Mouse (Mus musculus) forebrain, embryonic 16.5 days (tissue): ENCODE data around the gene Wdr61. TPM values are rescaled to one million over a fixed set of nuclear protein-coding genes. Genes with fewer than 3 reads are reported as not detected.

Source experiments
- ATAC-seq: fragments of 200-750 bp; cut with Nextera tagmentation; 2 replicates; pipeline ENCODE4 v1.8.0; 2017; ENCODE audit warnings: mild to moderate bottlenecking, moderate library complexity
- H3K27ac ChIP-seq: fragments of 300-500 bp; sonication (generic); 2 replicates; pipeline ENCODE4 v1.5.1; 2014; ENCODE audit warnings: low read length, control low read depth
- H3K27me3 ChIP-seq: fragments of 300-500 bp; sonication (generic); replicated peaks from 2 replicates; pipeline ENCODE4 v1.6.1; 2014; ENCODE audit warnings: low read length; ENCODE audit not compliant: control insufficient read depth, insufficient read depth
- H3K36me3 ChIP-seq: fragments of 300-500 bp; sonication (generic); 2 replicates; pipeline ENCODE4 v1.6.1; 2014; ENCODE audit not compliant: control insufficient read depth, insufficient read depth
- H3K4me1 ChIP-seq: fragments of 300-500 bp; sonication (generic); replicated peaks from 2 replicates; pipeline ENCODE4 v1.6.1; 2014; ENCODE audit warnings: low read length; ENCODE audit not compliant: control insufficient read depth, insufficient read depth
- H3K4me2 ChIP-seq: fragments of 300-500 bp; sonication (generic); 2 replicates; pipeline ENCODE4 v1.6.1; 2014; ENCODE audit warnings: mild to moderate bottlenecking, low read length, control low read depth
- H3K4me3 ChIP-seq: fragments of 300-500 bp; sonication (generic); replicated peaks from 2 replicates; pipeline ENCODE4 v1.5.1; 2014; ENCODE audit warnings: mild to moderate bottlenecking, low read length, control low read depth
- H3K9ac ChIP-seq: fragments of 300-500 bp; sonication (generic); replicated peaks from 2 replicates; pipeline ENCODE4 v1.6.1; 2014; ENCODE audit warnings: low read depth, low read length, control low read depth
- H3K9me3 ChIP-seq: fragments of 300-500 bp; sonication (generic); 2 replicates; pipeline ENCODE4 v1.6.1; 2016; ENCODE audit warnings: low read length; ENCODE audit not compliant: control insufficient read depth
- WGBS: fragments of 180-500 bp; shearing (Covaris S2); extraction: QIAGEN DNeasy Blood & Tissue Kit; methylation state at CpG from one replicate; pipeline ENCODE4 v1.1.7; 2014; 5-methylcytosine and 5-hydroxymethylcytosine counted together
- polyA plus RNA-seq: library from polyadenylated mRNA; unstranded; fragments of >200 nt; fragmentation: Nextera tagmentation; extraction: Ambion mirVana; gene quantifications from 2 replicates; pipeline ENCODE4 v1.2.1, GENCODE M21; 2015

Gene Wdr61
- polyA plus RNA-seq, 1 experiment from 2014 or later = 115 TPM

DNA sequence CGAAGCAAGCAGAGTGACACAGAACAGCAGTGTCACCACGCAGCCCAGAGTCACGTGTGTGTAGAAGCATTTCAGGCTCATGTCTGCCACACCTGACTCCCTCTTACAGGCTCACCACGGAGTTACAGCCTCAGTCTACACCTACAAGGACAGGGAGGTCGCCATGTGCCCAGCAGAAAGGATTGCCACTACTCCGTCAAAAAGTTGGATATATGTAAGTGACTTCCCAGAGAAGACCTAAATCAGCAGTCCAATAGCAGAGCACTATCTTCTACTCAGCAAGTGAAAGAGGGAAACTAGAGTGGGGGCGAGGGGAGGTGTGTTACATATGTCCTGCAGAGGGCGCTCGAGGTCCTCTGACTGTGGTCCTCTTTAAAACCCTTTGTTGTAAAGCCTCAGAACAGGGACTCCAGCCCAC is 2.0 kb upstream of the Wdr61 start:
- 19% methylated on average over 9 of the region's 9 CpGs for WGBS
- no peak for ATAC-seq
- H3K4me3 ChIP-seq = no peak overlapping the region
- H3K36me3 ChIP-seq = no peaks in the 10 kb centered on the region
- H3K4me1 ChIP-seq = peaks cover 17% of the 10 kb centered on the region
- no peaks in the 10 kb centered on the region for H3K9me3 ChIP-seq
- H3K27ac ChIP-seq = no peak overlapping the region
- H3K9ac ChIP-seq = no peak overlapping the region
- H3K4me2 ChIP-seq = no peak overlapping the region
- H3K27me3 ChIP-seq = no peaks in the 10 kb centered on the region

DNA sequence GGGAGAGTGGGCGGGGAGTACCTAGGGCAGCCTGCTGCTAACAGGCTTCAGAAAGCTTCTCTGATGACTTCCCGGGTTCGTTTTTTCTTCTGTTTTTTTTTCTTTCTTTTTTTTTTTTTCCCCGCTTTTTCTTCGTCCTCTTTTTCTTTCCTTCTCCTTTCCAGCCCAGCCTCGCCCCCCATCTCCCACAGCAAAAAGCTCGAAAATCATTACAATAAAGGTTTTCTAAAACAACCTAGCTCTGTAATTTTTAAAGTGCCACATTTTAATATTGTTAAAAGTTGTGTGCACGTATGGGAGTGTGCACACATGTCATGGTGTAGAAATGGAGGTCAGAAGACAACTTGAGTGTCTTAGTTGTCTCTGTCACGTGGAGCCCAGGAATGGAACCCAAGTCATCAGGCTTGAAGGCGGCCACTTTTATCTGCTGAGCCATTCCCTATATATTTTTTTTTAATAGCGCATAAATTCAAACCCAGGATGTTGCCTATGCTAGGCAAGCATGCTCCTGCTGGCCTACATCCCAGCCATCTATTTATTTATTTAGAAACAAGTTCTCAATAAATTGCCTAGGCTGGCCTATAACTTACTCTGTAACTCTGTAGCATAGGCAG is 427 bp upstream of the Wdr61 start:
- H3K4me1 ChIP-seq = peaks cover 15% of the 10 kb centered on the region
- H3K9ac ChIP-seq = peak overlapping the region; percentile 59
- peak overlapping the region; percentile 65 for H3K4me2 ChIP-seq
- ATAC-seq = no peak
- WGBS = 21% methylated on average over 11 of the region's 11 CpGs
- peak overlapping the region; percentile 57 for H3K4me3 ChIP-seq
- H3K27ac ChIP-seq = no peak overlapping the region
- H3K36me3 ChIP-seq = no peaks in the 10 kb centered on the region
- no peaks in the 10 kb centered on the region for H3K9me3 ChIP-seq
- H3K27me3 ChIP-seq = no peaks in the 10 kb centered on the region

DNA sequence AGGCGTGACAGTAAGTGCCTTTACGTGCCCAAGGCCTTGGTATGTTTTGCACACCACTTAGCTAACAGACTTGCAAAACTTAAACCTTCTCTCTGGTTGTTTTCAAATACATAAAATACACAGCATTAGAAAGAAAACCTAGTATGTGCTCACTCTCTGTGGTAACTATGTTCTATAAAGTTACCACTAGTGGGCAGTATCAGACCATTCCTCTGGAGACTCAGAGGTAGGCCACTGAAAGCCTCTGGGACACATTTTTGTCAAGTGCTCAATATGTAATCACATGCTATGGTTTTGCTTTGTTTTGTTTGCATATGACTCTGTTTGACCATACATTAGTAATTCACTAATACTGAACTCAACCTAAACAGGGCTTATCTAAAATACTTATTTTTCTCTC is 2.2 kb downstream of the Wdr61 start:
- Histone ChIP-seq H3K9ac (no peak overlapping the region), H3K27me3 (no peaks in the 10 kb centered on the region), H3K27ac (no peak overlapping the region), H3K4me3 (no peak overlapping the region), H3K4me2 (no peak overlapping the region), H3K4me1 (peaks cover 15% of the 10 kb centered on the region), H3K9me3 (no peaks in the 10 kb centered on the region), H3K36me3 (peaks cover 8% of the 10 kb centered on the region)
- no peak for ATAC-seq
- 90% methylated on average over 2 of the region's 2 CpGs for WGBS

DNA sequence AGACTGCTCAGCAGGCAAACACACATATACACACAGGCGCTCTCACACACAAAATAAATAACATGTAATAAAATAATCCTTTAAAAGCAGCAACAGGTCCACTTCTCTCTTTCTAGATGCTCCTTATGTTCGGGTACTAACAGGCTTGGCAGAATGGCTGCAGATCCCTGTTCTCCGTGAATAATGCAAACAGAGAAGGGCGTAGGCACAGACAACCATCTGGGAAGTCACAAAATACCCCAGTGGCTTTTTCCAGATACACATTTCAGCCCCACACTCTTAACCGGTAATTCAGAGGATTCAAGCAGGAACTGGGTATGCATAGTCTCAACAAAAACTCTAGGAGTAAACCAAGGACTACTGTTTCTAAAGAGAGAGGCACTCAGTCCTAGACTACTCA is 8.0 kb downstream of the Wdr61 start:
- Histone ChIP-seq H3K4me2 (no peak overlapping the region), H3K36me3 (peaks cover 19% of the 10 kb centered on the region), H3K9ac (no peak overlapping the region), H3K27ac (no peak overlapping the region), H3K27me3 (no peaks in the 10 kb centered on the region), H3K9me3 (no peaks in the 10 kb centered on the region), H3K4me3 (no peak overlapping the region), H3K4me1 (no peaks in the 10 kb centered on the region)
- no peak for ATAC-seq
- WGBS = 83% methylated on average over 5 of the region's 5 CpGs

DNA sequence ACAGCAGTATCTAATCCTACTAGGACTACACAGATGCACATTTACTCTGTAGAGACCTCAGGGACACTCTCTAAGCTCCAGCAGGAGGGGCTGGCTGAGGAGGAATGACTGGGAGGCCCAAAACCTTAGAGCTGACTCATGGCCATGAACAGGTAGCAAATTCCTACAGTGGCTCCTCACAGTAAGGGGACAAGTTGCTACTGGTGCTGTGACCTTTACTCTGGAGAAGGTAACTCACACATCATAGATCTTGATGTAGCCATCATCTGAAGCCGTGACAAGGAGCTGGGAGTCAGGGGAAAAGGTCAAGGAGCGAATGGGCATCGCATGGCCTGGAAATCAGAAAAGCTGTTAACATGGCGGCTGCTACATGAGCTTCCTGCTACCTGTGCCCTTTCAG is 11.7 kb downstream of the Wdr61 start:
- H3K4me2 ChIP-seq = no peak overlapping the region
- H3K9ac ChIP-seq = no peak overlapping the region
- WGBS = 97% methylated on average over 4 of the region's 4 CpGs
- no peaks in the 10 kb centered on the region for H3K27me3 ChIP-seq
- no peaks in the 10 kb centered on the region for H3K9me3 ChIP-seq
- H3K4me1 ChIP-seq = no peaks in the 10 kb centered on the region
- H3K4me3 ChIP-seq = no peak overlapping the region
- H3K36me3 ChIP-seq = peaks cover 19% of the 10 kb centered on the region
- H3K27ac ChIP-seq = no peak overlapping the region
- no peak for ATAC-seq

DNA sequence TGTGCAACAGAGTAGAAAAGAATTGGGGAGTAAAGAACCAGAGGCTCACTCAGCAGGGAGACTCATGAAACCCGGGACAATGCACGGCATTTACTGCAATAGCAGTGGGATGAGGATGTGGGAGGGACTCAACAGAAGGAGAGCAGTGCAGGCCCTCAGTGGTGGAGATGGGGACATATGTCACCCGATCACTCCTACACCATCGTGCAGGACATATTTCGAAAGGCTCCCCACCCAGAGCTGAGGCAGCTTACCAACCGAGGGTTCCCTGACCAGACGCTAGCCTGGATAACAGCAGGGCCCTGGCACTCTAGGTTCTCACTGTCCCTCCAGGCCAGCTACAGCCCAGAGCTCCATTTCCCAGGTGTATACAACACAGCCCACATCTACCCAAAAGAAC is 12.2 kb downstream of the Wdr61 start:
- Histone ChIP-seq H3K9me3 (no peaks in the 10 kb centered on the region), H3K27ac (no peak overlapping the region), H3K27me3 (no peaks in the 10 kb centered on the region), H3K4me2 (no peak overlapping the region), H3K4me3 (no peak overlapping the region), H3K4me1 (no peaks in the 10 kb centered on the region), H3K9ac (no peak overlapping the region), H3K36me3 (peaks cover 21% of the 10 kb centered on the region)
- 77% methylated on average over 7 of the region's 7 CpGs for WGBS
- no peak for ATAC-seq

DNA sequence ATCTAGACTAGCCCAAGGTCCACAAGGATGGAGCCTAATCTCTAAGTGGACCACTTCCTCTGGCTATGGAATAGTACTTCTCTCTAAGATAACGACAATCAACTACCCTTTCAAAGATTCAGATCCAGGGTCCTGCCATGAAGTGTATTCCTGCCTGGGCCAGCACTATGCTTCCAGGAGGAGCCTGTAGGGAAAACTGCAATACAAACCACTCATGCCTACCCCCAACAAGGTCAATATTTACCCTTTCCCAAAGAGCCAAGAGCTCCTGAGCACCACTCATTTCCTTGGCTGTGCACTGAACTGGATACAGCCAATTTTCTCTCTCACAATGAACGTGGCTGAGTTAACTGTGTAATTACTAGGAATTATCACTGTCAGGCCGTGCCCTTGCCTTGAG is 16.8 kb downstream of the Wdr61 start:
- H3K4me2 ChIP-seq = no peak overlapping the region
- 73% methylated on average over 3 of the region's 3 CpGs for WGBS
- H3K4me1 ChIP-seq = no peaks in the 10 kb centered on the region
- no peak overlapping the region for H3K27ac ChIP-seq
- H3K27me3 ChIP-seq = no peaks in the 10 kb centered on the region
- H3K36me3 ChIP-seq = peaks cover 21% of the 10 kb centered on the region
- no peak overlapping the region for H3K9ac ChIP-seq
- H3K4me3 ChIP-seq = no peak overlapping the region
- no peak for ATAC-seq
- no peaks in the 10 kb centered on the region for H3K9me3 ChIP-seq

DNA sequence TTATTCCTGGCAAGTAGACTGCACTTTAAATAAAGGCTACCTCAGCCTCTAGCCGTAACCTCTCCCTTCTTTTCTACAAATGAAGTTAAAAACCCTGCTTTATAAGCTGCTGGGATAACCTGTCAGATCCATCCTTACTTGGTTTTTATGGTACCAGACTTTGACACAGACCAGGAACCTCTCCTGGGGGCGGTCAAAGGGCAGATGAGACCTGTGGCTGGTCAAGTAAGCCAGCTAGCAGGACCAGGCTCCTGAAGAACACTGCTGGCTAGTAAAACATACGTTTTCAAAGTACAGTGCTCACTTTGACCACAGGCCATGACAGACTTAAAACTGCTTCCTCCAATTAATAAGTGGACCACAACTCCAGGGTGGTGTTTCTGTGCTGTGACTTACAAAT is 18.5 kb downstream of the Wdr61 start:
- no peak for ATAC-seq
- Histone ChIP-seq H3K27ac (no peak overlapping the region), H3K4me2 (no peak overlapping the region), H3K9ac (no peak overlapping the region), H3K27me3 (no peaks in the 10 kb centered on the region), H3K9me3 (no peaks in the 10 kb centered on the region), H3K36me3 (peaks cover 16% of the 10 kb centered on the region), H3K4me1 (no peaks in the 10 kb centered on the region), H3K4me3 (no peak overlapping the region)
- 94% methylated on average over 3 of the region's 3 CpGs for WGBS

DNA sequence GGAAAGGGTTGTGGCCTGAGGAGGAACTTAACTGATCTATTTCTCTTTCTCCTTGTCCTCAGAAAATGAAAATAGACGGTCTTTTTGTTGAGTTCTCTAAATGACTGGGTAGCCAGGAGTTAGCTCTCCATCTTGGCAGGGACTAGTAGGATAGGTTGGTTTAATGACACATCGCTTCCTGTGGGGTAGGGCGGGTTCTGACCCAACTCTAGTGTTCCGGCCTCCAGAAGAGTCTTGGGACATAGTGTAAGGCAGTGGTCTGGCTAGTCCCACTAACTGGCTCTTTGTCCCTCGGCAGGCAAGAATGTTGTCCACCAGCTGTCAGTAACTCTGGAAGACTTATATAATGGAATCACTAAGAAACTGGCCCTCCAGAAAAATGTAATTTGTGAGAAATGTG is 26.2 kb downstream of the Wdr61 start:
- Histone ChIP-seq H3K9me3 (no peaks in the 10 kb centered on the region), H3K27ac (peak overlapping the region; percentile 48), H3K4me3 (no peak overlapping the region), H3K36me3 (peaks cover 3% of the 10 kb centered on the region; the same call in 1 of the 2 replicates), H3K4me2 (no peak overlapping the region), H3K27me3 (no peaks in the 10 kb centered on the region), H3K4me1 (peaks cover 7% of the 10 kb centered on the region; the same call in 1 of the 2 replicates), H3K9ac (no peak overlapping the region)
- ATAC-seq = no peak
- WGBS = 82% methylated on average over 5 of the region's 5 CpGs
